Mouse (Mus musculus): ENCODE results near the gene Mrpl1.

Gene Mrpl1

GRCm38 (mm10) chr5:96207531-96207930 lies 1.8 kb upstream of the Mrpl1 start:
- DNase-seq, result no peak

GRCm38 (mm10) chr5:96208543-96208942 lies 750 bp upstream of the Mrpl1 start:
- DNase-seq, result no peak

GRCm38 (mm10) chr5:96209916-96210583 lies 757 bp downstream of the Mrpl1 start:
- peak; percentile 92 for DNase-seq

- DNase-seq, result no peak
Measured at GRCm38 (mm10) chr5:96218648-96219047, 9.4 kb downstream of the Mrpl1 start.

- no peak for DNase-seq
Measured at GRCm38 (mm10) chr5:96219512-96219911, 10.2 kb downstream of the Mrpl1 start.

GRCm38 (mm10) chr5:96221298-96221697 lies 12.0 kb downstream of the Mrpl1 start:
- no peak for DNase-seq

GRCm38 (mm10) chr5:96221812-96222585 lies 12.7 kb downstream of the Mrpl1 start:
- peak; percentile 16 for DNase-seq

GRCm38 (mm10) chr5:96222964-96223363 lies 13.7 kb downstream of the Mrpl1 start:
- DNase-seq, result no peak

GRCm38 (mm10) chr5:96226490-96226889 lies 17.2 kb downstream of the Mrpl1 start:
- DNase-seq, result no peak

- no peak for DNase-seq
Measured at GRCm38 (mm10) chr5:96228967-96229366, 19.7 kb downstream of the Mrpl1 start.

- DNase-seq, result no peak
Measured at GRCm38 (mm10) chr5:96238797-96239196, 29.5 kb downstream of the Mrpl1 start.

- no peak for DNase-seq
Measured at GRCm38 (mm10) chr5:96240856-96241255, 31.6 kb downstream of the Mrpl1 start.

GRCm38 (mm10) chr5:96244511-96244910 lies 35.2 kb downstream of the Mrpl1 start:
- no peak for DNase-seq

- DNase-seq, result no peak
Measured at GRCm38 (mm10) chr5:96253995-96254394, 44.7 kb downstream of the Mrpl1 start.

- no peak for DNase-seq
Measured at GRCm38 (mm10) chr5:96255166-96255565, 45.9 kb downstream of the Mrpl1 start.

GRCm38 (mm10) chr5:96258210-96258609 lies 48.9 kb downstream of the Mrpl1 start:
- no peak for DNase-seq

- peak; percentile 58 for DNase-seq
Measured at GRCm38 (mm10) chr5:96267017-96267702, 57.9 kb downstream of the Mrpl1 start.

- no peak for DNase-seq
Measured at GRCm38 (mm10) chr5:96271070-96271469, 61.8 kb downstream of the Mrpl1 start.

- no peak for DNase-seq
Measured at GRCm38 (mm10) chr5:96305786-96306185, 96.5 kb downstream of the Mrpl1 start.

GRCm38 (mm10) chr5:96306271-96306670 lies 97.0 kb downstream of the Mrpl1 start:
- no peak for DNase-seq

- DNase-seq, result no peak
Measured at GRCm38 (mm10) chr5:96306826-96307225, 97.5 kb downstream of the Mrpl1 start.

- no peak for DNase-seq
Measured at GRCm38 (mm10) chr5:96308086-96308485, 98.8 kb downstream of the Mrpl1 start.

- no peak for DNase-seq
Measured at GRCm38 (mm10) chr5:96308645-96309044, 99.4 kb downstream of the Mrpl1 start.

GRCm38 (mm10) chr5:96309566-96309965 lies 100.3 kb downstream of the Mrpl1 start:
- DNase-seq, result no peak
